27 mouse cellular contexts compared by ENCODE assay signal in genomic region chr10:12706516-12706915, GRCm38 (mm10).
DNase-seq lines count a peak whose midpoint lies in the region; ATAC-seq lines count a peak whose summit lies in the region.
"Had no signal": no experiment of that assay in that cellular context is flagged by ENCODE, and none has a peak within 500 bp of the region (broad histone marks: within the 10 kb centered on the region; RNA-seq: fewer than 3 reads in every experiment).

No protein-coding gene starts in this region.

- peaks cover 18% of the 10 kb centered on the region for H3K4me1 ChIP-seq in embryonic facial prominence, embryonic 13.5 days
- H3K4me1 ChIP-seq in embryonic facial prominence, embryonic 10.5 days = peaks cover 19% of the 10 kb centered on the region
- peaks cover 42% of the 10 kb centered on the region for H3K4me1 ChIP-seq in heart, embryonic 12.5 days (replicated peaks)
- H3K4me1 ChIP-seq in intestine, embryonic 14.5 days (replicated peaks; ENCODE audit: control insufficient read depth, insufficient read depth, low read length) = no peaks in the 10 kb centered on the region; the same call in 1 of the 2 replicates
- H3K4me1 ChIP-seq in intestine, embryonic 16.5 days (ENCODE audit: control insufficient read depth, insufficient read depth, low read length) = no peaks in the 10 kb centered on the region
- no peaks in the 10 kb centered on the region for H3K4me1 ChIP-seq in midbrain, embryonic 11.5 days (ENCODE audit: control insufficient read depth, insufficient read depth, low read length)
- no peaks in the 10 kb centered on the region for H3K4me1 ChIP-seq in midbrain, embryonic 13.5 days (replicated peaks)

- H3K27ac ChIP-seq in embryonic facial prominence, embryonic 13.5 days = no peak overlapping the region
- no peak overlapping the region for H3K27ac ChIP-seq in embryonic facial prominence, embryonic 10.5 days (replicated peaks)
- peak overlapping the region; percentile 47; the same call in 1 of the 2 replicates for H3K27ac ChIP-seq in heart, embryonic 12.5 days (ENCODE audit: poor library complexity, severe bottlenecking)
- H3K27ac ChIP-seq in intestine, embryonic 14.5 days (ENCODE audit: low read depth) = no peak overlapping the region
- no peak overlapping the region for H3K27ac ChIP-seq in intestine, embryonic 16.5 days (ENCODE audit: low read length)
- H3K27ac ChIP-seq in midbrain, embryonic 11.5 days (ENCODE audit: low read depth, low read length) = no peak overlapping the region
- H3K27ac ChIP-seq in midbrain, embryonic 13.5 days = no peak overlapping the region
- H3K27ac ChIP-seq: embryonic facial prominence, embryonic 15.5 days; gastrocnemius, adult 2 months; heart, adult 2 months; heart, embryonic 15.5 days; hindbrain, embryonic 14.5 days had no signal

- no peak overlapping the region for H3K4me3 ChIP-seq in embryonic facial prominence, embryonic 13.5 days
- no peak overlapping the region for H3K4me3 ChIP-seq in embryonic facial prominence, embryonic 10.5 days
- no peak overlapping the region for H3K4me3 ChIP-seq in heart, embryonic 12.5 days
- no peak overlapping the region for H3K4me3 ChIP-seq in intestine, embryonic 14.5 days (ENCODE audit: low read depth, low read length)
- no peak overlapping the region for H3K4me3 ChIP-seq in intestine, embryonic 16.5 days (ENCODE audit: low read length)
- no peak overlapping the region for H3K4me3 ChIP-seq in midbrain, embryonic 11.5 days (ENCODE audit: low read depth, low read length)
- H3K4me3 ChIP-seq in midbrain, embryonic 13.5 days (replicated peaks) = no peak overlapping the region
- H3K4me3 ChIP-seq: embryonic facial prominence, embryonic 15.5 days; gastrocnemius, adult 2 months; heart, adult 2 months; heart, embryonic 15.5 days had no signal

- peaks cover 23% of the 10 kb centered on the region; the same call in 1 of the 2 replicates for H3K36me3 ChIP-seq in embryonic facial prominence, embryonic 13.5 days
- H3K36me3 ChIP-seq in embryonic facial prominence, embryonic 10.5 days (replicated peaks) = peaks cover 21% of the 10 kb centered on the region
- H3K36me3 ChIP-seq in heart, embryonic 12.5 days = peaks cover 27% of the 10 kb centered on the region
- peaks cover 3% of the 10 kb centered on the region for H3K36me3 ChIP-seq in intestine, embryonic 14.5 days (ENCODE audit: control insufficient read depth, insufficient read depth, low read length)
- no peaks in the 10 kb centered on the region for H3K36me3 ChIP-seq in intestine, embryonic 16.5 days (ENCODE audit: control insufficient read depth, insufficient read depth, low read length)
- no peaks in the 10 kb centered on the region for H3K36me3 ChIP-seq in midbrain, embryonic 11.5 days (ENCODE audit: control insufficient read depth, insufficient read depth, low read length)
- H3K36me3 ChIP-seq in midbrain, embryonic 13.5 days = no peaks in the 10 kb centered on the region

- H3K27me3 ChIP-seq in embryonic facial prominence, embryonic 13.5 days = no peaks in the 10 kb centered on the region
- no peaks in the 10 kb centered on the region for H3K27me3 ChIP-seq in embryonic facial prominence, embryonic 10.5 days (replicated peaks; ENCODE audit: low read depth, poor library complexity, severe bottlenecking)
- no peaks in the 10 kb centered on the region for H3K27me3 ChIP-seq in heart, embryonic 12.5 days (replicated peaks)
- H3K27me3 ChIP-seq in intestine, embryonic 14.5 days (replicated peaks; ENCODE audit: control insufficient read depth, insufficient read depth, low read length) = no peaks in the 10 kb centered on the region
- H3K27me3 ChIP-seq in intestine, embryonic 16.5 days (replicated peaks; ENCODE audit: control insufficient read depth, insufficient read depth, low read length) = no peaks in the 10 kb centered on the region
- H3K27me3 ChIP-seq in midbrain, embryonic 11.5 days (ENCODE audit: control insufficient read depth, insufficient read depth, low read length) = no peaks in the 10 kb centered on the region
- no peaks in the 10 kb centered on the region for H3K27me3 ChIP-seq in midbrain, embryonic 13.5 days
- H3K27me3 ChIP-seq: embryonic facial prominence, embryonic 15.5 days; heart, embryonic 15.5 days had no signal

- no peak overlapping the region for H3K9ac ChIP-seq in embryonic facial prominence, embryonic 13.5 days
- H3K9ac ChIP-seq in heart, embryonic 12.5 days = no peak overlapping the region
- no peak overlapping the region for H3K9ac ChIP-seq in intestine, embryonic 14.5 days (ENCODE audit: low read length)
- no peak overlapping the region for H3K9ac ChIP-seq in intestine, embryonic 16.5 days (ENCODE audit: low read depth, low read length)
- H3K9ac ChIP-seq in midbrain, embryonic 11.5 days (ENCODE audit: low read length) = no peak overlapping the region
- no peak overlapping the region for H3K9ac ChIP-seq in midbrain, embryonic 13.5 days (replicated peaks)
- H3K9ac ChIP-seq: embryonic facial prominence, embryonic 15.5 days; forebrain, postnatal 0 days; heart, embryonic 15.5 days; hindbrain, embryonic 14.5 days had no signal

- no peaks in the 10 kb centered on the region for H3K9me3 ChIP-seq in embryonic facial prominence, embryonic 13.5 days
- H3K9me3 ChIP-seq in embryonic facial prominence, embryonic 10.5 days = no peaks in the 10 kb centered on the region
- no peaks in the 10 kb centered on the region for H3K9me3 ChIP-seq in heart, embryonic 12.5 days (replicated peaks)
- H3K9me3 ChIP-seq in intestine, embryonic 14.5 days (ENCODE audit: control insufficient read depth, low read length) = no peaks in the 10 kb centered on the region
- no peaks in the 10 kb centered on the region for H3K9me3 ChIP-seq in intestine, embryonic 16.5 days (ENCODE audit: control insufficient read depth, low read length)
- H3K9me3 ChIP-seq in midbrain, embryonic 11.5 days (ENCODE audit: control insufficient read depth, low read length) = no peaks in the 10 kb centered on the region
- H3K9me3 ChIP-seq in midbrain, embryonic 13.5 days = no peaks in the 10 kb centered on the region
- H3K9me3 ChIP-seq: embryonic facial prominence, embryonic 15.5 days; heart, embryonic 15.5 days had no signal

- 87% methylated on average over 2 of the region's 2 CpGs for WGBS in embryonic facial prominence, embryonic 13.5 days
- WGBS in embryonic facial prominence, embryonic 10.5 days = 90% methylated on average over 2 of the region's 2 CpGs
- WGBS in heart, embryonic 12.5 days = 61% methylated on average over 2 of the region's 2 CpGs
- WGBS in intestine, embryonic 14.5 days = 84% methylated on average over 2 of the region's 2 CpGs
- 89% methylated on average over 2 of the region's 2 CpGs for WGBS in intestine, embryonic 16.5 days
- 86% methylated on average over 2 of the region's 2 CpGs for WGBS in midbrain, embryonic 11.5 days
- WGBS in midbrain, embryonic 13.5 days = 91% methylated on average over 2 of the region's 2 CpGs

- no peak for DNase-seq in embryonic facial prominence, embryonic 10.5 days (ENCODE audit: low spot score)
- no peak for DNase-seq in heart, postnatal 10 days
- DNase-seq in intestine, embryonic 14.5 days (ENCODE audit: low spot score) = peak; percentile 28
- no peak for DNase-seq in midbrain, embryonic 11.5 days (ENCODE audit: low spot score, missing footprints)
- DNase-seq: adrenal gland, adult 8-10 months; adrenal gland, postnatal 25 days; cerebellum, adult 11-12 months; cerebellum, adult 8-10 months; cerebellum, postnatal 10 days; cerebellum, postnatal 36 days; embryo, embryonic 11 days; forebrain, postnatal 0 days; gastrocnemius, adult 2 months; gastrocnemius, postnatal 14 days; heart, adult 2 months; heart, postnatal 14 days; heart, postnatal 4 days had no signal

- H3K4me2 ChIP-seq in embryonic facial prominence, embryonic 13.5 days = no peak overlapping the region
- H3K4me2 ChIP-seq in heart, embryonic 12.5 days = no peak overlapping the region
- H3K4me2 ChIP-seq in intestine, embryonic 14.5 days (ENCODE audit: low read length) = no peak overlapping the region
- H3K4me2 ChIP-seq in intestine, embryonic 16.5 days (ENCODE audit: low read depth, low read length) = no peak overlapping the region
- no peak overlapping the region for H3K4me2 ChIP-seq in midbrain, embryonic 11.5 days
- H3K4me2 ChIP-seq in midbrain, embryonic 13.5 days (replicated peaks) = no peak overlapping the region
- H3K4me2 ChIP-seq: embryonic facial prominence, embryonic 15.5 days; heart, embryonic 15.5 days; hindbrain, embryonic 14.5 days had no signal

- intact Hi-C loops in heart, postnatal 10 days (cut with DNase I) = no loop called here

- 0 out of 2 replicates have a peak, but pooled peaks have one; percentile 40 for ATAC-seq in embryonic facial prominence, embryonic 13.5 days (ENCODE audit: insufficient number of reproducible peaks, insufficient read depth, low FRiP score, low TSS enrichment, low read depth)
- ATAC-seq in heart, embryonic 12.5 days (ENCODE audit: insufficient number of reproducible peaks, low FRiP score) = no peak
- no peak for ATAC-seq in intestine, embryonic 14.5 days (replicated peaks; ENCODE audit: low FRiP score, low TSS enrichment, low read depth)
- no peak for ATAC-seq in intestine, embryonic 16.5 days
- peak; percentile 46; the same call in 1 of the 2 replicates for ATAC-seq in midbrain, embryonic 11.5 days (ENCODE audit: low FRiP score)
- ATAC-seq in midbrain, embryonic 13.5 days = no peak
- ATAC-seq: activated CD4-positive, CD25-positive, alpha-beta regulatory T cell, adult 4 months; forebrain, embryonic 14.5 days; forebrain, postnatal 0 days; intestine, postnatal 0 days had no signal

Comparison
In these comparisons a context has a peak if more than half of its experiments do, and no peak if none do; other contexts are left out.
1. ATAC-seq: peak in embryonic facial prominence, embryonic 13.5 days (single experiment) and midbrain, embryonic 11.5 days (single experiment); none in heart, embryonic 12.5 days (single experiment), intestine, embryonic 14.5 days (single experiment), intestine, embryonic 16.5 days (single experiment) and midbrain, embryonic 13.5 days (single experiment).